Mouse (Mus musculus): Measurements from ENCODE around the gene Ralgps2. TPM values are rescaled to one million over a fixed set of nuclear protein-coding genes. Genes with fewer than 3 reads are reported as not detected.

Gene Ralgps2
- total RNA-seq, 1 experiment = 40.6 TPM

GRCm38 (mm10) chr1:156983009-156983870 is 43.8 kb upstream of the Ralgps2 start:
- peak; percentile 74 for DNase-seq (ENCODE audit: low read depth, low spot score)
- in situ Hi-C loops (cut with MboI; ENCODE audit: low sequenced_read_pairs in 2 of 2, unreplicated experiment in 2 of 2) = no loop called here
- no peak overlapping the region for H3K9ac ChIP-seq (ENCODE audit: insufficient read depth, low read depth, low read length, poor library complexity, severe bottlenecking)
- H3K4me1 ChIP-seq (ENCODE audit: control insufficient read depth in 2 of 2, insufficient read depth in 2 of 2, low read length in 2 of 2, poor library complexity in 1 of 2) = peaks cover 2 to 7% of the 10 kb centered on the region in 2 experiments; a peak in 2 of 4 replicates
- H3K9me3 ChIP-seq (ENCODE audit: control insufficient read depth, insufficient read depth, low read depth, low read length) = no peaks in the 10 kb centered on the region
- no peak for TF ChIP-seq MAFK (IDR thresholded peaks at IDR 0.05; ENCODE audit: insufficient read depth, low read depth, low read length)
- no peak for TF ChIP-seq HCFC1 (IDR thresholded peaks at IDR 0.05; ENCODE audit: borderline replicate concordance, insufficient read depth, low read length)
- no peak for TF ChIP-seq ZC3H11A (IDR thresholded peaks at IDR 0.05; ENCODE audit: borderline replicate concordance, low read depth, low read length)
- TF ChIP-seq CHD2 (IDR thresholded peaks at IDR 0.05; ENCODE audit: low read depth, low read length) = no peak; the same call in 1 of the 2 replicates
- no peak for TF ChIP-seq ZNF384 (IDR thresholded peaks at IDR 0.05; ENCODE audit: low read depth, low read length)
- H3K4me3 ChIP-seq (ENCODE audit: insufficient read depth in 1 of 2, low read depth in 1 of 2, low read length in 2 of 2, poor library complexity in 1 of 2, severe bottlenecking in 1 of 2) = no peak overlapping the region
- no peaks in the 10 kb centered on the region for H3K36me3 ChIP-seq (ENCODE audit: control insufficient read depth, insufficient read depth, low read length, poor library complexity, severe bottlenecking)
- H3K27ac ChIP-seq (ENCODE audit: insufficient read depth, low read depth, low read length, poor library complexity, severe bottlenecking) = no peak overlapping the region

GRCm38 (mm10) chr1:156981975-156982374 is 42.5 kb upstream of the Ralgps2 start:
- Histone ChIP-seq H3K36me3 (ENCODE audit: control insufficient read depth, insufficient read depth, low read length, poor library complexity, severe bottlenecking) (no peaks in the 10 kb centered on the region), H3K9me3 (ENCODE audit: control insufficient read depth, insufficient read depth, low read depth, low read length) (no peaks in the 10 kb centered on the region), H3K9ac (ENCODE audit: insufficient read depth, low read depth, low read length, poor library complexity, severe bottlenecking) (no peak overlapping the region), H3K4me3 (ENCODE audit: insufficient read depth in 1 of 2, low read depth in 1 of 2, low read length in 2 of 2, poor library complexity in 1 of 2, severe bottlenecking in 1 of 2) (no peak overlapping the region), H3K4me1 (ENCODE audit: control insufficient read depth in 2 of 2, insufficient read depth in 2 of 2, low read length in 2 of 2, poor library complexity in 1 of 2) (peaks cover 2 to 7% of the 10 kb centered on the region in 2 experiments; a peak in 2 of 4 replicates), H3K27ac (ENCODE audit: insufficient read depth, low read depth, low read length, poor library complexity, severe bottlenecking) (no peak overlapping the region)
- in situ Hi-C loops (cut with MboI; ENCODE audit: low sequenced_read_pairs in 2 of 2, unreplicated experiment in 2 of 2) = no loop called here
- no peak for DNase-seq (ENCODE audit: low read depth, low spot score)
- TF ChIP-seq MAFK (IDR thresholded peaks at IDR 0.05; ENCODE audit: insufficient read depth, low read depth, low read length) = no peak
- no peak for TF ChIP-seq CHD2 (IDR thresholded peaks at IDR 0.05; ENCODE audit: low read depth, low read length)
- TF ChIP-seq HCFC1 (IDR thresholded peaks at IDR 0.05; ENCODE audit: borderline replicate concordance, insufficient read depth, low read length) = no peak
- TF ChIP-seq ZC3H11A (IDR thresholded peaks at IDR 0.05; ENCODE audit: borderline replicate concordance, low read depth, low read length) = no peak
- no peak for TF ChIP-seq ZNF384 (IDR thresholded peaks at IDR 0.05; ENCODE audit: low read depth, low read length)

- H3K4me1 ChIP-seq (ENCODE audit: control insufficient read depth in 2 of 2, insufficient read depth in 2 of 2, low read length in 2 of 2, poor library complexity in 1 of 2) = peaks cover 2 to 7% of the 10 kb centered on the region in 2 experiments; a peak in 2 of 4 replicates
- H3K4me3 ChIP-seq (ENCODE audit: insufficient read depth in 1 of 2, low read depth in 1 of 2, low read length in 2 of 2, poor library complexity in 1 of 2, severe bottlenecking in 1 of 2) = no peak overlapping the region
- in situ Hi-C loops (cut with MboI; ENCODE audit: low sequenced_read_pairs in 2 of 2, unreplicated experiment in 2 of 2) = no loop called here
- no peak overlapping the region for H3K27ac ChIP-seq (ENCODE audit: insufficient read depth, low read depth, low read length, poor library complexity, severe bottlenecking)
- no peak overlapping the region for H3K9ac ChIP-seq (ENCODE audit: insufficient read depth, low read depth, low read length, poor library complexity, severe bottlenecking)
- H3K9me3 ChIP-seq (ENCODE audit: control insufficient read depth, insufficient read depth, low read depth, low read length) = no peaks in the 10 kb centered on the region
- no peak for DNase-seq (ENCODE audit: low read depth, low spot score)
- no peak for TF ChIP-seq ZNF384 (IDR thresholded peaks at IDR 0.05; ENCODE audit: low read depth, low read length)
- no peak for TF ChIP-seq MAFK (IDR thresholded peaks at IDR 0.05; ENCODE audit: insufficient read depth, low read depth, low read length)
- no peak for TF ChIP-seq HCFC1 (IDR thresholded peaks at IDR 0.05; ENCODE audit: borderline replicate concordance, insufficient read depth, low read length)
- no peak for TF ChIP-seq CHD2 (IDR thresholded peaks at IDR 0.05; ENCODE audit: low read depth, low read length)
- TF ChIP-seq ZC3H11A (IDR thresholded peaks at IDR 0.05; ENCODE audit: borderline replicate concordance, low read depth, low read length) = no peak
- H3K36me3 ChIP-seq (ENCODE audit: control insufficient read depth, insufficient read depth, low read length, poor library complexity, severe bottlenecking) = no peaks in the 10 kb centered on the region
Observed at GRCm38 (mm10) chr1:156979722-156980121, 40.3 kb upstream of the Ralgps2 start.

- no peak for DNase-seq (ENCODE audit: low read depth, low spot score)
- no peak overlapping the region for H3K27ac ChIP-seq (ENCODE audit: insufficient read depth, low read depth, low read length, poor library complexity, severe bottlenecking)
- in situ Hi-C loops (cut with MboI; ENCODE audit: low sequenced_read_pairs in 2 of 2, unreplicated experiment in 2 of 2) = no loop called here
Observed at GRCm38 (mm10) chr1:156978656-156979055, 39.2 kb upstream of the Ralgps2 start.

More at GRCm38 (mm10) chr1:156978656-156979055, 39.2 kb upstream of the Ralgps2 start:
- Histone ChIP-seq H3K9ac (ENCODE audit: insufficient read depth, low read depth, low read length, poor library complexity, severe bottlenecking) (no peak overlapping the region), H3K9me3 (ENCODE audit: control insufficient read depth, insufficient read depth, low read depth, low read length) (no peaks in the 10 kb centered on the region), H3K4me1 (ENCODE audit: control insufficient read depth in 2 of 2, insufficient read depth in 2 of 2, low read length in 2 of 2, poor library complexity in 1 of 2) (peaks cover 0 to 7% of the 10 kb centered on the region in 2 experiments; a peak in 2 of 4 replicates), H3K4me3 (ENCODE audit: insufficient read depth in 1 of 2, low read depth in 1 of 2, low read length in 2 of 2, poor library complexity in 1 of 2, severe bottlenecking in 1 of 2) (no peak overlapping the region), H3K36me3 (ENCODE audit: control insufficient read depth, insufficient read depth, low read length, poor library complexity, severe bottlenecking) (no peaks in the 10 kb centered on the region)
- TF ChIP-seq CHD2 (IDR thresholded peaks at IDR 0.05; ENCODE audit: low read depth, low read length) (no peak), ZNF384 (IDR thresholded peaks at IDR 0.05; ENCODE audit: low read depth, low read length) (no peak), HCFC1 (IDR thresholded peaks at IDR 0.05; ENCODE audit: borderline replicate concordance, insufficient read depth, low read length) (no peak), MAFK (IDR thresholded peaks at IDR 0.05; ENCODE audit: insufficient read depth, low read depth, low read length) (no peak), ZC3H11A (IDR thresholded peaks at IDR 0.05; ENCODE audit: borderline replicate concordance, low read depth, low read length) (no peak)

All from ES-E14 (cell line).